In genomic region chr9:101933946-101934573, GRCm38 (mm10) we compare ENCODE assay signal across 16 mouse cellular contexts.
A peak's percentile ranks its signal among the peaks of the same experiment; 100 is the strongest.
DNase-seq lines count a peak whose midpoint lies in the region; ATAC-seq and TF ChIP-seq lines count a peak whose summit lies in the region.
"Had no signal": no experiment of that assay in that cellular context is flagged by ENCODE, and none has a peak within 500 bp of the region (broad histone marks: within the 10 kb centered on the region; RNA-seq: fewer than 3 reads in every experiment).

No protein-coding gene starts in this region.

- intact Hi-C loops in heart, postnatal 10 days (cut with DNase I): no loop called here

- 43% methylated on average over 8 of the region's 8 CpGs for WGBS in hindbrain, embryonic 16.5 days
- 39% methylated on average over 8 of the region's 8 CpGs for WGBS in midbrain, postnatal 0 days

- ATAC-seq in hindbrain, embryonic 16.5 days: no peak
- ATAC-seq in midbrain, postnatal 0 days (ENCODE audit: low FRiP score): peak; percentile 76; the same call in 1 of the 2 replicates
- no peak for ATAC-seq in megakaryocyte progenitor cell, adult 5-6 weeks (replicated peaks; ENCODE audit: poor library complexity)
- ATAC-seq: intestine, embryonic 16.5 days had no signal

- 0 out of 2 replicates have a peak overlapping the region, but pooled peaks have one; percentile 19 for H3K27ac ChIP-seq in hindbrain, embryonic 16.5 days (ENCODE audit: low read depth, low read length)
- H3K27ac ChIP-seq in midbrain, postnatal 0 days (ENCODE audit: low read depth, low read length): peak overlapping the region; percentile 65; the same call in 1 of the 2 replicates
- H3K27ac ChIP-seq: heart, embryonic 10.5 days had no signal

- no peak for TF ChIP-seq POLR2A in brain, embryonic 14.5 days (IDR thresholded peaks at IDR 0.05; ENCODE audit: borderline replicate concordance, extremely low read depth, insufficient read depth, insufficient read length, poor library complexity, severe bottlenecking)

- no peak overlapping the region for H3K4me3 ChIP-seq in hindbrain, embryonic 16.5 days (ENCODE audit: low read length)
- H3K4me3 ChIP-seq in midbrain, postnatal 0 days (ENCODE audit: low read depth, low read length): no peak overlapping the region
- H3K4me3 ChIP-seq: heart, embryonic 10.5 days had no signal

- H3K36me3 ChIP-seq in hindbrain, embryonic 16.5 days (ENCODE audit: control insufficient read depth, insufficient read depth, low read length): no peaks in the 10 kb centered on the region
- H3K36me3 ChIP-seq in midbrain, postnatal 0 days (ENCODE audit: insufficient read depth, low read length): peaks cover 21% of the 10 kb centered on the region
- H3K36me3 ChIP-seq: heart, embryonic 10.5 days had no signal

- H3K4me1 ChIP-seq in hindbrain, embryonic 16.5 days (ENCODE audit: control insufficient read depth, insufficient read depth, low read depth, low read length): peaks cover 8% of the 10 kb centered on the region; the same call in 1 of the 2 replicates
- peaks cover 10% of the 10 kb centered on the region; the same call in 1 of the 2 replicates for H3K4me1 ChIP-seq in midbrain, postnatal 0 days (ENCODE audit: insufficient read depth, low read length)

- H3K9ac ChIP-seq in hindbrain, embryonic 16.5 days (ENCODE audit: low read depth, low read length): no peak overlapping the region; the same call in 1 of the 2 replicates
- H3K9ac ChIP-seq in midbrain, postnatal 0 days (replicated peaks; ENCODE audit: low read length, poor library complexity, severe bottlenecking): no peak overlapping the region

- H3K27me3 ChIP-seq in hindbrain, embryonic 16.5 days (replicated peaks; ENCODE audit: control insufficient read depth, insufficient read depth, low read length): no peaks in the 10 kb centered on the region
- H3K27me3 ChIP-seq in midbrain, postnatal 0 days (ENCODE audit: insufficient read depth, low read length): no peaks in the 10 kb centered on the region

- no peak overlapping the region for H3K4me2 ChIP-seq in hindbrain, embryonic 16.5 days (ENCODE audit: low read length)
- H3K4me2 ChIP-seq in midbrain, postnatal 0 days (ENCODE audit: low read depth, low read length, poor library complexity, severe bottlenecking): no peak overlapping the region

- peak; percentile 42 for DNase-seq in heart, postnatal 10 days
- DNase-seq in heart, adult 9 months (ENCODE audit: low spot score in 2 of 2): no peak
- peak; percentile 77 for DNase-seq in brain, embryonic 14.5 days (ENCODE audit: low read depth)
- peak; percentile 48 for DNase-seq in midbrain, postnatal 0 days (ENCODE audit: low spot score)
- DNase-seq in right cerebral cortex, postnatal 14 days: no peak
- DNase-seq: cerebellum, postnatal 14 days; gastrocnemius, postnatal 25 days; heart, postnatal 36 days; layer of hippocampus, postnatal 36 days; lung, adult 18-20 months; spleen, adult 18-20 months; thymus, adult 2 months had no signal

- H3K9me3 ChIP-seq in hindbrain, embryonic 16.5 days (ENCODE audit: control insufficient read depth, low read length): no peaks in the 10 kb centered on the region
- H3K9me3 ChIP-seq in midbrain, postnatal 0 days (ENCODE audit: low read length): no peaks in the 10 kb centered on the region
- H3K9me3 ChIP-seq: heart, embryonic 10.5 days had no signal

- TF ChIP-seq CTCF in brain, embryonic 14.5 days (IDR thresholded peaks at IDR 0.05; ENCODE audit: borderline replicate concordance, extremely low read depth, insufficient read depth, insufficient read length): no peak
- TF ChIP-seq CTCF in midbrain, postnatal 0 days (IDR thresholded peaks at IDR 0.05): no peak

Comparison
In these comparisons a context has a peak if more than half of its experiments do, and no peak if none do; other contexts are left out.
1. DNase-seq: peak in heart, postnatal 10 days (2 of 2), brain, embryonic 14.5 days (single experiment) and midbrain, postnatal 0 days (single experiment); none in heart, adult 9 months (0 of 2) and right cerebral cortex, postnatal 14 days (single experiment).